In the genomic region with DNA sequence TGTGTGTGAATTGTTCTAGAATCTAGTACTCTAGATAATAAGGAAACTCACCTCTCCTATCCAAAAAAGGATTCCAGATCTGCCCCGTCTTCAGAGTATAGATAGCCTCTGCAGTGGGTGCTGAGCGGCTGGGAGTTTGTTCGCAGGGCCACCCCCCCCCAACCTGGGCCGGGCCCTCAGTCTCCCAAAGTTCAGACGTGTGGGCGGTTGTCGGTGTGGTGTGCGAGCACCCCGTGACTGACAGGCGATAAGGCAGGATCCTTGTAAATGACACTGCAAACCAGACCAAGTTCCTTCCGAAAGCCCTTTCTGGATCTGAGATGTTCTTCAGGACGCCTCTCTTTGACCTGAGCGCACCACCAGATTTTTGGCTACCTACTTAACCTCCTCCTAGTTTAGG, we compare ENCODE assay signal across 8 mouse cellular contexts. TPM values are rescaled to one million over a fixed set of nuclear protein-coding genes. Genes with fewer than 3 reads are reported as not detected.
A peak's percentile ranks its signal among the peaks of the same experiment; 100 is the strongest.
DNase-seq lines count a peak whose midpoint lies in the region; ATAC-seq lines count a peak whose summit lies in the region.

No protein-coding gene starts in this region.

- H3K9me3 ChIP-seq in midbrain, embryonic 10.5 days (replicated peaks), result no peaks in the 10 kb centered on the region
- no peaks in the 10 kb centered on the region for H3K9me3 ChIP-seq in midbrain, embryonic 15.5 days

- no peak overlapping the region for H3K27ac ChIP-seq in midbrain, embryonic 10.5 days (replicated peaks)
- H3K27ac ChIP-seq in midbrain, embryonic 15.5 days, result no peak overlapping the region

- 55% methylated on average over 13 of the region's 13 CpGs for WGBS in midbrain, embryonic 10.5 days
- WGBS in midbrain, embryonic 15.5 days, result 53% methylated on average over 13 of the region's 13 CpGs

- no peak overlapping the region for H3K4me3 ChIP-seq in midbrain, embryonic 10.5 days
- H3K4me3 ChIP-seq in midbrain, embryonic 15.5 days, result no peak overlapping the region

- no peak overlapping the region for H3K9ac ChIP-seq in midbrain, embryonic 15.5 days

- H3K36me3 ChIP-seq in midbrain, embryonic 10.5 days, result no peaks in the 10 kb centered on the region
- H3K36me3 ChIP-seq in midbrain, embryonic 15.5 days (replicated peaks), result no peaks in the 10 kb centered on the region

- no peaks in the 10 kb centered on the region for H3K27me3 ChIP-seq in midbrain, embryonic 10.5 days (ENCODE audit: low read depth, poor library complexity, severe bottlenecking)
- no peaks in the 10 kb centered on the region for H3K27me3 ChIP-seq in midbrain, embryonic 15.5 days (replicated peaks)

- no peaks in the 10 kb centered on the region for H3K4me1 ChIP-seq in midbrain, embryonic 10.5 days
- no peaks in the 10 kb centered on the region for H3K4me1 ChIP-seq in midbrain, embryonic 15.5 days

- ATAC-seq in frontal cortex, adult (ENCODE audit: low TSS enrichment), result 0 out of 2 replicates have a peak, but pooled peaks have one; percentile 66
- ATAC-seq in midbrain, embryonic 15.5 days (replicated peaks), result no peak
- ATAC-seq in hematopoietic stem cell, adult 5-6 weeks (replicated peaks in 1 of 2; ENCODE audit: insufficient read depth in 1 of 2, low FRiP score in 2 of 2, low TSS enrichment in 1 of 2, low read depth in 1 of 2, poor library complexity in 2 of 2, severe bottlenecking in 2 of 2), result peak; percentile 60 to 80; a peak in 3 of 4 replicates

- DNase-seq in frontal cortex, postnatal 14 days (ENCODE audit: low spot score in 2 of 2), result no peak
- DNase-seq in midbrain, embryonic 10.5 days (ENCODE audit: low spot score), result peak; percentile 91
- DNase-seq in ZHBTc4 (ENCODE audit: low read depth, low spot score), result peak; percentile 92
- DNase-seq in naive thymus-derived CD4-positive, alpha-beta T cell, adult 2 months (ENCODE audit: low read depth), result peak; percentile 99
- DNase-seq in lung, postnatal 10 days, result no peak

- H3K4me2 ChIP-seq in midbrain, embryonic 15.5 days, result no peak overlapping the region

RNA-seq across cellular contexts. Expression of gene Ifngr2, which starts 12.4 kb away (rescaled TPM):
- polyA plus RNA-seq in midbrain, embryonic 10.5 days (2016; fragmentation: Nextera tagmentation; extraction: Ambion mirVana), result 23.8 and 34.5 TPM in 2 replicates
- polyA plus RNA-seq in midbrain, embryonic 15.5 days (2015; fragmentation: Nextera tagmentation; extraction: Ambion mirVana), result 92.5 and 94.2 TPM in 2 replicates
- 7.1 and 7.5 TPM in 2 replicates for total RNA-seq in hematopoietic stem cell, adult 5-6 weeks (2017)

RNA-seq across cellular contexts. Expression of gene Ifnar1, which starts 49.4 kb away (rescaled TPM):
- 52.0 and 55.8 TPM in 2 replicates for polyA plus RNA-seq in midbrain, embryonic 10.5 days (2016; fragmentation: Nextera tagmentation; extraction: Ambion mirVana)
- 53.4 and 54.7 TPM in 2 replicates for polyA plus RNA-seq in midbrain, embryonic 15.5 days (2015; fragmentation: Nextera tagmentation; extraction: Ambion mirVana)
- total RNA-seq in hematopoietic stem cell, adult 5-6 weeks (2017), result 46.4 and 55.3 TPM in 2 replicates

Comparison
In these comparisons a context has a peak if more than half of its experiments do, and no peak if none do; other contexts are left out.
1. DNase-seq: peak in midbrain, embryonic 10.5 days (single experiment), ZHBTc4 (single experiment) and naive thymus-derived CD4-positive, alpha-beta T cell, adult 2 months (single experiment); none in frontal cortex, postnatal 14 days (0 of 2) and lung, postnatal 10 days (single experiment).